Mouse (Mus musculus) thymus, postnatal 10 days (tissue): Measurements from ENCODE around the gene Hoxc10.

Experiments used
- DNase-seq, 2 experiments: peaks; one replicate each; pipeline ENCODE4 v3.0.0; 2021; ENCODE audit warnings: low spot score in 2 of 2

Gene Hoxc10

DNA sequence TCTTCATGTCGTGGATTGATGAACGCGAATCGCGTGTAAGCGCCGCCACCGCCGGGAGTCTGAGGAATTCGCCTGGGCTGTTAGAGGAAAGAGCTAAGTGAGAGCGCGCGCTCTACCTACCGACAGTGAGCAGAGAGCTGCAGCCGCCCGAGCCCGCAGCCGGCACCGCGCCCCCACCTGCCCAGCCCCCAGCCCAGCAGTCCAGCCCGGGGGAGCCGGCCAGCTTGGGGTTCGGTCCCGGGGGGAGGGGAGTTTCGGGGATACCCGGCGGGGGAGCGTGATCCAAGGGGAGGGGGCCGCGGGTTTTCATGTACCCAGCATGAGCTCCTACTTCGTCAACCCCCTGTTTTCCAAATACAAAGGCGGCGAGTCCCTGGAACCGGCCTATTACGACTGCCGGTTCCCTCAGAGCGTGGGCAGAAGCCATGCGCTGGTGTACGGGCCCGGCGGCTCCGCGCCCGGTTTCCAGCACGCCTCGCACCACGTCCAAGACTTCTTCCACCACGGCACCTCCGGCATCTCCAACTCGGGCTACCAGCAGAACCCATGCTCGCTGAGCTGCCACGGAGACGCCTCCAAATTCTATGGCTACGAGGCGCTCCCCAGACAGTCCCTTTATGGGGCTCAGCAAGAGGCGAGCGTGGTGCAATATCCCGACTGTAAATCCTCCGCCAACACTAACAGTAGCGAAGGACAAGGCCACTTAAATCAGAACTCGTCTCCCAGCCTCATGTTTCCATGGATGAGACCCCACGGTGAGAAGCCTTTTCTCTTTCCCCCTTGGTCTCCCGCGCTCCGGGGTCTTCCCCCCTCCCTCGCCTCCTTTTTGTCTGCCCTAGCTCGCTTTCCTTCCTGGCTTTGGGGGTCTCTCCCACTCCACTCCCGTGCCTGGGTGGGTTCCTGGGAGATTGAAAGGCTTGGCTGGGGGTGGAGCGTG is 24.1 kb downstream of the Hoxc10 start, which contains the start of gene Hoxc8:
Hoxc8 (plus strand) TSS at position 147 of the 937 bp plus-strand sequence.
- no peak for DNase-seq

DNA sequence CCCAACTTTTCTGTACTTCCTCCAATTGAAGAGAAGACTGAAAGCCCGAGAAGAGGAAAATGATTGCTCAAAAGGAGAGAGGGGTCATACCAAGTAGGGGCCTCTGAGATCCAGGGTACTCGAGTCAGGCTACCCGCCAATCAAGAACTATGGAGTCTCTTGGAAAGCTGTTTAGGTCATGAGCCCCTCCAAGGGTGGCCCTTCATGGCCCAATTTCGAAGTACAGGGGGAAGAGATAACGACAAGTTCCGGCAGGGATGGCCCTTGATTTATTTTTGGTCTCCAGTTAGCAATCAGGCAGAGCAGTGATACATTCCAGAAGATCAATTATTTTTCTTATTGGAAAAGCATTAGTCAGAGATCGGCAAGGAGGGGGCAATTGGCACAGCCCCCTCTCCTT is 25.2 kb downstream of the Hoxc10 start:
- DNase-seq: no peak

DNA sequence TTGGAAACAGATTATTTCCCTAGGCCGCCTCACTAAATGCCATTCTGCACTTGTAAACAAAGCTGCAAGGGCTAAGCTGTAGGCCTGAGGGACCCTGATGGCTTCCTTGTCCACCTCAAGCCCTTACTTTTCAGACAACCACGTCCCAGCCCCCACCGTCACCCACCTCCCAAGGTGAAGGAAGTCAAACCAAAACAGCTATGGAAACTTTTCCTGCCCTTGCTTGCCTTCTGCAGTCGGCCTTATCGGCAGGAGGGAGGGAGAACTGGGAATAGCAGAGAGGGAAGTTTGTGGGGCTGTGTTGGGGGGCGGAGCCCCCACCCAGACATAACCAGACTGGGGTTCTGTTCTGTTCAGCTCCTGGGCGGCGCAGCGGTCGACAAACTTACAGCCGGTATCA is 25.6 kb downstream of the Hoxc10 start:
- DNase-seq: no peak

DNA sequence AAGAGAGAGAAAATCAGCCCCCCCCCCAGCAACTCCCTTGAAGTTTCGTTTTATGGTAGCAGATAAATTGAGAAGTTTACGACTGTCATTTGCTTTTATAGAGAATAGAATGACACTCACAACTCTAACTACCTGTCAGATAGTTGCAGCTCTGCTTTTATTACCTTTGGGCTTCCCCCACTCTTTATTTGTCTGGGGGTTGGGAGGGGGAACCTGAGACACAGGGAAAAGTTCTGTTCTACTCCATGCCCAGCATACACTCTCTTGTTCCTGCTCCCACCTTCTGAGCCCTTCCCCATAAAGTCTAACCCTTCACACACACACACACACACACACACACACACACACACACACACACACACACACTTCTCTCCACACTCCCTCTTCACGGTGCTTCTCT is 26.3 kb downstream of the Hoxc10 start:
- no peak for DNase-seq

DNA sequence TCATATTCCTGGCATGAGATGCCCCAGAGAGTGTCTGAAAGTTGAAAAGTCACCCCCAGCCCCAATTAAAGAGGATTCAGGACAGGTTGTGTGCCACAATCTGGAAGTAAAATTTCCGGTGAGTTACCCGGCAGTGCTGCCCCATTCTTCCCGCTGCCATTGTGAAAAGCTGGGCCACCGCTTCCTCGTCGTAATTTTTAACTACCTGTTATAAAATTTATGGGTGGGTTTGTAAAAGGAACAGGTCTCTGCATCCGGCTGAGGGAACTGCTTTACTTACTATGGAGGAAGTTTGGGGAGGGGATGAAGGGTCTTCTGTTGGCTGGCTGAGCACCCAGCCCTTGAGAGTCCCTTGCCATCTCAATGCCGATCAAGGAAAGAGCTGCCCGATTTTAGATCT is 30.0 kb downstream of the Hoxc10 start:
- no peak for DNase-seq

DNA sequence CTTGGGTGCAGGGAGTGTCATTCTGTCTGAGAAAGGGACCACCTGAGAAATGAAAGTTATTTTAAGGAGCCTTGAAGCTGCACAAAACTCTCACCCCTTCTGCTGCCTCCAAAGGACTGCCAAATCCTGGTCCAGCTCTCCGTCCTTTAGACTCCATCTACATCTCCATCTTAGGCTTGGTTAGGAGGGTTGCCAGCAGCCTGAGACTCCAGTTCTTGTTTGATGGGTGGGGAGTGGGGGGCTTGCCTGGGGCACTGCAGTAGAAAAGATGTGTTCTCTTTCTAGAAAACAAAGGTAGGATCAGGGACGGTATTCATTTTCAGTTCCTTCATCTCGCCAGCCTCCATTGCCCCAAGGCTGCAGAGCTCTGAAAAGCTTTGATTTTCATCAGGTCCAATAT is 30.8 kb downstream of the Hoxc10 start:
- no peak for DNase-seq

DNA sequence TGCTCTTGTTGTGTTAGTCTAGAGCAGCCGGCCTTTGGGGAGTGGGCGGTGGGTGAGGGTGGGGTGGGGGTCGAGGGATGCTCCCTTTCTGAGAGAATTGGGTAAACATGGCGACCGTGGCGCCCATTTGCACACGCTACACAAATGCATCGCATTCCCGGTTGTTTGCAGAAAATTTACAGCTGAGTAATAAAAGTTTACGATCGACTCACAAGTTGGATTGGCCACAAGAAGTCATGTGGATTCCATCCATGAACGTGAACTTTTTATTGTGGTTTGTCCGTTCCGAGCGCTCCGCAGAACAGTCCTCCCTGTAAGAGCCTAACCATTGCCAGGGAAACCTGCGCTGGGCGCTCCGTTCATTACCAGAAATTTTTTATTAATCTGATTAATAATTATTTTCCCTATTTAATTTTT is 31.4 kb downstream of the Hoxc10 start, which contains the start of gene Hoxc6:
Hoxc6 (plus strand) TSS at position 319 of the 417 bp plus-strand sequence.
- DNase-seq: no peak

DNA sequence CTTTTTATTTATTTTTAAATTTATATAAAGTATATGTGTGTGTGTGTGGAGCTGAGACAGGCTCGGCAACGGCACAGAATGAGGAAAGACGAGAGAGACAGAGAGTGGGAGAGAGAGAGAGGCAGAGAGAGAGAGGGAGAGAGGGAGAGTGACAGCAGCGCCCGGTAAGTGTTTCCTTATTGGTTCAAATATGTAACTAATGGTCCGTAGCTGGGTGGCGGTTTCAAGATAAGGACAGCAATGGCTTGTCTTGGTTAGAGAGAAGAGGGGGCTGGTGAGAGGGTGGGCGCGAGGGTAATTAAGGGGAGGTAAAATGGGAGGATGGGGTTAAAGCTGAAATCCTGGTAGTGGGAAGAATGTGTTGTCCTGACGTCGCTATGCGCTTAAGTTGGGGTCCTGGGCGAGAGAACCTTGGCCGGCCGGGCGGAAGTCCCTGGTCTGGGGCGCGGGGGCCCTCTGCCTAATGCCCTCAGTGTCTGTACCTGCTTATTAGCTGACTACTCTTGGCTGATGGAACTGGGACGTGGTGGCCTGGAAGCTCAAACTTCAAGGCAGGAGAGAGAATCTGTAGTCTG is 32.1 kb downstream of the Hoxc10 start:
- no peak for DNase-seq

DNA sequence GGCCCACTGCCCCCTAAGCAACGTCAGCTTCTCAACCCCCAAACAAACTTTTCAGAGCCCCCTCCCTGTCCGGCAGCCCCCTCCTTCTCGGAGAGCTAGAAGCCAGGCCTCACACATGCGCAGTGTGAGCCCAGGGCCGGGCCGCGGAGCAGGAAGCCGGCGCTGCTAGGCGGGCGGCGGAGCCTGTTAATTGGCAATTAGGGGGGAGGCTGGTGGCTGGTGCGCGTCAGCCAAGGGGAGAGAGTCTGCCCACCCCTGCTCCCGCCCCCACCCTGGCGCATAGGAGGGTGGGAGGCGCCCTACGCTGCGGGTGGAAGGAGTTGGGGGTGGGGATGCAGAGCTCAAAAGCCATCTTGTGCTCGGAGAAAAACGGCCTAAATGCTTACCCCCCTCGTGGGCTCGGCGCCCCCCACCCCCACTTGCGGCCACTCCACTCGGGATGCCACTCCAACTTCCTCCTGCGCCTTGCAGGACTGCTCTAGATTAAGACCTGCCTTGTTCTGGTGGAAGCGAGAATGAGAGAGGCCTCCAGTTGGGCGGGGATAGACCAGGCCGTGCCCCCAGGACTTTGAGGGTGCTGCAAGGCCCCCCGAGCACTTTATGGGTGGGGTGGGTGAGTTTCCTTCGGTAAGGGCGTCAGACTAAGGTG is 32.7 kb downstream of the Hoxc10 start:
- DNase-seq: no peak

DNA sequence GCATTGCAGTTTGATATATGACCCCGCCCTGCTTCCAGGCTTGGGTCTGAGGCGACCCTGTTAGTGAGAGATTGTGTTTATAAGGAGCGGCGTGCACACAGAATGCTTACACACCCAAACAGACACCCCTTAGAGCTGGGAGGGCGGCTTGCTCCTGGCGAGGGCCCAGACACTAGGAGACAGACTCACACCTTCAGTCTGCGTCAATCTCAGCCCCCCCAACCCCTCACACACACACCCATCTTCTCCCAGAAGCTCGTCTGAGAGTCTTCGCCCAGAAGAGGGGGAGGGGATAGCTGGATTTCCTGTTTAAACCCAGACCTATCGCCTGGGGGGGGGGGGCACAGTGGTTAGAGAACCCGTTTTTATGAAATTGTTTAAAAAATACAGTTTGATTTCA is 33.4 kb downstream of the Hoxc10 start:
- DNase-seq: no peak

DNA sequence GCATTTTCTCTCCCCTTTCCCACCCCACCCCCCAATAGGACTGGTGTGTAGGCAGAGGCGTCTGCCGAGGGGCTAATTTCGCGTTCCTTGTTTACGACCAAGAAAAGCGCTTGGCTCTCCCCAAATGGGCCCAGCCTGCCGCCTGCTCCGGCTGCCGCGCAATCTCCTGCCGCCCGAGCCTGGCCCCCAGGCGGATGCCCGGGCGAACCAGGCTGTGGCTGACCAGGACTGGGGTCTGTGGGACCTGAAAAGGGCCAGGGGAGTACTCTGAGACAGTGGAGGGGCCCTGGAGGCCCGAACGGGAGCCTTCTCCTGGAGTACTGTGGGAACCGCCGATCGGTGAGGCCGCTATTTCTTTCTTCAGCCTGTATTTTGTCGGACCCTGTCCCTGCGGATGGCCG is 33.9 kb downstream of the Hoxc10 start:
- DNase-seq: no peak

DNA sequence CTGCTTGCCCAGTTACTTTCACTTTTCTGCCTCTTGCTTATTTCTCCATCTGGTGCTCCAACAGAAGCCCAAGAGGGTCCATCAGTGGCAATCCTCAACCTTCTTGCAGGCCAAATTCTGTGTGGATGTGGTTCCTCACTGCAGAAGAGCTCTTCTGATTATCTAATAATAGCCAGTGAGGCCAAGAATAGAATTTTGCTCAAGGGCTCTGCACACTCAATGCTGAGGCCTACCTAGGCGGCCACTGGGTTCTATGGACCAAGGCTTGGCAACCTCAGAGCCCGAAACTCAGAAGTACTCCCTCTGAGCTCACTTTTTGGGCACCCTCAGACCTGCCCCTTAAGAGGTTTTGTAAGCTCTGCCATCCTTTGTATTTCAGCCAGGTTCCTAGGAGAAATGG is 34.8 kb downstream of the Hoxc10 start:
- DNase-seq: no peak

DNA sequence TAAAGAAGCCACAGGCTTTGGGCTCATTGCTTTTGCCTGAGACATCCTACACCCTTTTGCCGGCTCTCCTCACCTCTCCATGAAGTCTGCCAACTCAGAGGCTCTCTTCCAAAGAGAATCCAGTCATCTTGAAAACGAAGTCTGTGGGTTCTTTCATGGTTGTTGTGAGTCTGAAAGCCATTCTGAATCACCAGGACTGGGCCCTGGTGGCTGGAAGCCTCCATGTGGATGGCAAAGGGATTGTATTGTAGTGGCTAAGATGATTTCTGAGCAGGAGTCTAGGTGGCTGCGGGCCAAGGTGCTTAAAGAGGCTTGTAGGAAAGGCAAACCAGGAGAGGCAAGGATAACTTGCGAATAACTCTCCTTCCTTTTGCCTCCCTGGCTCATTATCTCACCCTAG is 35.6 kb downstream of the Hoxc10 start:
- no peak for DNase-seq

DNA sequence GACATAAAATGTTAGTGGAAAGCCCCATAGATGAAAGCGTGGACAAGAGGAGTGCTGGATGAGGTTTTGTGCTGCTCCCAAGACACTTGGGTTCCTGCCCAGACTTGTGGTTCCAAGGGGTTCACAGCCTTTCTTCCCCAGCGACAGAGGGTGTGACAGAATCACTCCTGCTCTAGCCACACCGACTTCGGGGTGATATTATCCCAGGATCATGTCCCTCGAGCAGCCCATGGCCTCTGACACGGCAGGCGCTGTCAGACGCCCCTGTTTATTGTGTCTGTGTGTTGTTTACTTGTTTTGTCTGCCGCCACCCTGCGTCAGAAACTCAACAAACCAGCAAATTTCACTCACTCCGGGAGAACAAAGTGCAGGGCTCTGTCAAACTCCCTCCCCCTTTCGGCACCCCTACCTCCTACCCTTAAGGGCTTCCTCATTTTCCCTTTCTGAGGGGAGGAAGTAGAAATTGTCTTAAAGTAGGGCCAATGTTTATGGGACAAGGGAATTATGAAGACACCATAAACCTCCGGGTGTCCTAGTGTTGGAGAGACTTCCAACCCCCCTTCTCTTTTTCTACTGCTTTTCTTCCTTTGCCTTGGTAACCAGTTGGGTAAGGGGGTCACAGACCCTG is 36.3 kb downstream of the Hoxc10 start:
- no peak for DNase-seq

DNA sequence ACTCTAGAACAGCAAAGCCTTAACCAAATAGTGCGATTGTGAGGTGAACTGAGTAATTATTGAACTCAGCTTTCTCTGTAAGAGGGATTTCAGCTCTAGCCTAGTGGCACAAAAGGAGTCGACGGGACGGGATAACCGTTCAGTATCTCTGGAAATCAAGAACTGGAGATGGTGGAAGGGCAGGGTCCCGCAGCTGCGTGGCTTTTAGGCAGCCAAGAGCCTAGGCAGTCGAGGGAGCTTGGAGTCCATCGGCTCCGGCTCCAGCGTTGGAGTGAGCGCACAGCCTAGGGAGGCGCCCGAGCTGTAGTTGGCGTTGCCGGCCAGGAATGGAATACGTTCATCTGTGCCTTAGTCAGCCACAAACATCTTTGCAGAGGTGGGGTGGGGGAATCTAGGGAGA is 38.7 kb downstream of the Hoxc10 start:
- DNase-seq: no peak

DNA sequence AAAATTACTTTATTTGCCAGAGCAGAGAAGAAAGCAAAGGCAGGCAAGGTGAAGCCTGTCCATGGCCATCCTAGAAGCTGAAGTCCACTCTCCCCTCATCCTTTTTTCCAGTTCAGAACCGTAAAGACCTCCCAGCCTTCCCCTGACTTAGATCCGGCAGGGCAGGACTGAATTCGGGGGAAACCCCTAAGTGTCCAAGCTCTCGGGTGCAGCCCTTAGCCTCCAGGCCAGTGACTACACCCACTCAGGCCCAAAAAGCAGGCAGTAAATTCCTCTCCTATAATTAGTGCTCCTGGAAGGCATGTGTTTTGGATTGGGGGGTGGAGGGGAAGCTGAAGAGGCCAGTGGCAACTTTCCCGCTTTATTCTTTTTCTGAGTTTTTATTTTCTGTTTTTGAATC is 39.2 kb downstream of the Hoxc10 start:
- DNase-seq: no peak

DNA sequence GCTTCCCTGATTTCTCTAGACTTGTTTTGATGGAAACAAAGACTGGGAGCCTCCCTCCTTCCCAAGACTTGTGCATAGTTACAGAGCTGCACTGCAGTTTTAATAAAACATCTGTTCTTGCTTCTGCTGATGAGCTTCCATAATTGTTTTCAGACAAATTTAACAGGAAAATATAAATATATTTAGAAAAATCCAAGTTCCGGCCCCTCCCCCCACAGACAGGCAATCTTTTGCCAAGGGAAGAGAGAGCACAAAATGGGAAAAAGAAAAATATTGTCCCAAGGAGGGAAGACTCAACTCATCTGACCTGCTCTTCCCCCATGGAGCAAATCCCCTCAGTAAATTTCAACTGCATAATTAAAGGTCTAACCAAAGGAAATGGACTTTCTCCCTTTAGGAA is 39.7 kb downstream of the Hoxc10 start:
- DNase-seq: no peak

DNA sequence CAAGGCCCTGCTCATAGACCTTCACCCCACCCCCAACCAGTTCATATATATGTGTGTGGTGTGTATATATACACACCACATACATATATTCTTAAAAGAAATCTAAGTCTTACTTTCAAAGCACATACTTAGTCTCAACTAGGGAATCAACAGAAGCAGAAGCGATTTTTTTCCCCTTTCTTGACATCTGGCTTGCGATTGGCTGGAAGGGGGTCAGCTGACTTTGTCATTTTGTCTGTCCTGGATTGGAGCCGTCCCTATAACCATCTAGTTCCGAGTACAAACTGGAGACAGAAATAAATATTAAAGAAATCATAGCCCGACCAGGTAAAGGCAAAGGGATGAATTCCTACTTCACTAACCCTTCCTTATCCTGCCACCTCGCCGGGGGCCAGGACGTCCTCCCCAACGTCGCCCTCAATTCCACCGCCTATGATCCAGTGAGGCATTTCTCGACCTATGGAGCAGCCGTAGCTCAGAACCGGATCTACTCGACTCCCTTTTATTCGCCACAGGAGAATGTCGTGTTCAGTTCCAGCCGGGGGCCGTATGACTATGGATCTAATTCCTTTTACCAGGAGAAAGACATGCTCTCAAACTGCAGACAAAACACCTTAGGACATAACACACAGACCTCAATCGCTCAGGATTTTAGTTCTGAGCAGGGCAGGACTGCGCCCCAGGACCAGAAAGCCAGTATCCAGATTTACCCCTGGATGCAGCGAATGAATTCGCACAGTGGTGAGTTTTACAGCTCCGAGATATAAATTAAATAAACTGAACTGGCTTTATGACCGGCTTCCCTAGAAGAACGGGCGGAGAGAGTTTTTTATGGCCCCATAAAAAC is 42.9 kb downstream of the Hoxc10 start:
- DNase-seq: no peak

DNA sequence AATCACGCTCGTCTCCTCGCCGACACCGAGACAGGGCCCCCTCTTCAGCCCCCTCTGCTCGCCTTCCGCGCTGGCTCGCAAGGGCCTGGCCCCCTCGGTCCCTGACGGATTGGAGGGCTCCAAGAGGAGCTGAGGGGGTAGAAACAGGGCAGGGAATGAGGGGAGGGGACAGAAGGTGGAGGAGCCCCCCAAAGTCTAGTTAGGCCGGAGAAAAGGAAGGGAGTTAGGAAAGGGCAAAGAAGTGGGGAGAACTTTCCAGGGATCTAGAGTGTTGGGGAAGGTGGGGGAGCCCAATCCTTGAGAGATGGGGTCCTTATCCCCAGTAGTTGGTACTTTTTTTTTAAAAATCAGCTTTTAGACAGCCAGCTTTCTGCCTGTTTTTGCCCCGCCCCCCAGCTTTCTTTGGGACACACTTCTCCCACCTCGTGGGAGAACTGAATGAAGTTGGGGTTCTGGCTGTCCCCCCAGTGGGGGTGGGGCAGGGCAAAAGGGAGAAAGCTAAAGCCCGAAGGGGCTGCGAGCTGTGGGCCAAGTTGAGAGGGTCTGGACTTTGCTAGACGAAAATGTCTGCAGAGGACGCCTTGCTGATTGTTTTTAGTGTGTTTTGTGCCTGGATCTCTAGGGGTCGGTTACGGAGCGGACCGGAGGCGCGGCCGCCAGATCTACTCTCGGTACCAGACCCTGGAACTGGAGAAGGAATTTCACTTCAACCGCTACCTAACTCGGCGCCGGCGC is 43.7 kb downstream of the Hoxc10 start:
- no peak for DNase-seq

DNA sequence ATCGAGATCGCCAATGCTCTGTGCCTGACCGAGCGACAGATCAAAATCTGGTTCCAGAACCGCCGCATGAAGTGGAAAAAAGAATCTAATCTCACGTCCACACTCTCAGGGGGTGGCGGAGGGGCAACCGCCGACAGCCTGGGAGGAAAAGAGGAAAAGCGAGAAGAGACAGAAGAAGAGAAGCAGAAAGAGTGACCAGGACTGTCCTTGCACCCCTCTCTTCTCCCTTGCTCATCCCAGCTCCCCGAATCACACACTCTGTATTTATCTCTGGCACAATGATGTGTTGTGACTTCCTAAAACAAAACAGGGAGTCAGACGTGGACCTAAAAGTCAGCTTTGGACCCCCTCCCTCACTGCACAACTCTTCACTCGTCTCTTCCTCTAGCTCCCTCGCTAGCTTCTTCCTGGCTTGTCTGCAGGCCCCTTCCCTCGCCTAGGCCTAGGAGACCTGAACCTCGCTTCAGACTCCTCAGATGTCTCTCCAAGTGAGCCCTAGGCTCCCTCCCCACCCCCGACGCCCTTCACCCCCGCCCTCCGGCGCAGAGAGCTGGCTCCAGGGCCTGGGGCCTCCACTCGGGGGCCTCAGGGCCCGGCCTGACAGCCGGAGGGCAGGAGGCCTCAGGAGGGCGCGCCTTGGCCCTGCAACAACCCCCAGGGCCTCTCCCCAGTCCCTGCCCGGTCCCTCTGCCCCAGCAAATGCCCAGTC is 44.4 kb downstream of the Hoxc10 start:
- no peak for DNase-seq
